Mouse (Mus musculus) midbrain, postnatal 0 days (tissue): Measurements from ENCODE around the gene Lrfn2. TPM values are rescaled to one million over a fixed set of nuclear protein-coding genes. Genes with fewer than 3 reads are reported as not detected.

Experiments
- ATAC-seq: fragments of 200-750 bp; cut with Nextera tagmentation; 2 replicates; pipeline ENCODE4 v1.8.0; 2017; ENCODE audit warnings: moderate number of reproducible peaks, mild to moderate bottlenecking, moderate TSS enrichment, moderate library complexity; ENCODE audit not compliant: low FRiP score
- DNase-seq: peaks from one replicate; pipeline ENCODE4 v3.0.0-alpha.2; 2015; ENCODE audit warnings: low spot score
- H3K27ac ChIP-seq: fragments of 300-500 bp; sonication (generic); 2 replicates; pipeline ENCODE4 v1.5.1; 2014; ENCODE audit warnings: low read depth, mild to moderate bottlenecking, low read length, mixed read lengths
- H3K27me3 ChIP-seq: fragments of 300-500 bp; sonication (generic); 2 replicates; pipeline ENCODE4 v1.6.1; 2014; ENCODE audit warnings: low read length, control low read depth, mixed read lengths; ENCODE audit not compliant: insufficient read depth
- H3K36me3 ChIP-seq: fragments of 300-500 bp; sonication (generic); 2 replicates; pipeline ENCODE4 v1.6.1; 2014; ENCODE audit warnings: low read length, control low read depth, mixed read lengths; ENCODE audit not compliant: insufficient read depth
- H3K4me1 ChIP-seq: fragments of 300-500 bp; sonication (generic); 2 replicates; pipeline ENCODE4 v1.6.1; 2014; ENCODE audit warnings: mild to moderate bottlenecking, control low read depth, antibody characterized with exemption, low read length, mixed read lengths; ENCODE audit not compliant: insufficient read depth
- H3K4me2 ChIP-seq: fragments of 300-500 bp; sonication (generic); 2 replicates; pipeline ENCODE4 v1.6.1; 2014; ENCODE audit warnings: low read depth, mild to moderate bottlenecking, low read length, mixed read lengths; ENCODE audit not compliant: poor library complexity, severe bottlenecking
- H3K4me3 ChIP-seq: fragments of 300-500 bp; sonication (generic); 2 replicates; pipeline ENCODE4 v1.5.1; 2014; ENCODE audit warnings: low read depth, mild to moderate bottlenecking, low read length, moderate library complexity
- H3K9ac ChIP-seq: fragments of 300-500 bp; sonication (generic); replicated peaks from 2 replicates; pipeline ENCODE4 v1.6.1; 2014; ENCODE audit warnings: mild to moderate bottlenecking, low read length, moderate library complexity, mixed read lengths; ENCODE audit not compliant: poor library complexity, severe bottlenecking
- H3K9me3 ChIP-seq: fragments of 300-500 bp; sonication (generic); 2 replicates; pipeline ENCODE4 v1.6.1; 2016; ENCODE audit warnings: low read length, control low read depth
- CTCF ChIP-seq: IDR thresholded peaks from 2 replicates; pipeline ENCODE4 v1.5.1; 2016; ENCODE audit warnings: antibody characterized with exemption, mild to moderate bottlenecking
- WGBS: fragments of 180-500 bp; shearing (Covaris S2); extraction: QIAGEN DNeasy Blood & Tissue Kit; methylation state at CpG from one replicate; pipeline ENCODE4 v1.1.7; 2014; 5-methylcytosine and 5-hydroxymethylcytosine counted together
- polyA plus RNA-seq: library from polyadenylated mRNA; unstranded; fragments of >200 nt; fragmentation: Nextera tagmentation; extraction: Ambion mirVana; gene quantifications from 2 replicates; pipeline ENCODE4 v1.2.1, GENCODE M21; 2015
- total RNA-seq: library from RNA; depleted of rRNA; stranded (reverse); fragments of >200 nt; gene quantifications from 2 replicates; pipeline ENCODE4 v1.2.3, GENCODE M21; 2014

Gene Lrfn2
- total and polyA plus RNA-seq, 2 experiments from 2014 or later, result 17.3 to 40.7 TPM

GRCm38 (mm10) chr17:49033686-49034250, 101.6 kb downstream of the Lrfn2 start:
- WGBS, result 27% methylated on average over 5 of the region's 5 CpGs
- Histone ChIP-seq H3K4me2 (no peak overlapping the region), H3K4me3 (no peak overlapping the region), H3K9me3 (no peaks in the 10 kb centered on the region), H3K4me1 (peaks cover 18% of the 10 kb centered on the region), H3K36me3 (no peaks in the 10 kb centered on the region), H3K27ac (peak overlapping the region; percentile 18; the same call in 1 of the 2 replicates), H3K9ac (no peak overlapping the region), H3K27me3 (no peaks in the 10 kb centered on the region)
- no peak for ATAC-seq
- TF ChIP-seq CTCF, result no peak
- peak; percentile 56 for DNase-seq

- Histone ChIP-seq H3K9me3 (no peaks in the 10 kb centered on the region), H3K4me2 (no peak overlapping the region), H3K27ac (no peak overlapping the region), H3K4me3 (no peak overlapping the region), H3K9ac (no peak overlapping the region), H3K36me3 (no peaks in the 10 kb centered on the region), H3K27me3 (no peaks in the 10 kb centered on the region), H3K4me1 (peaks cover 13% of the 10 kb centered on the region)
- DNase-seq (no peak), ATAC-seq (no peak)
- WGBS, result 54% methylated on average over 6 of the region's 6 CpGs
- no peak for TF ChIP-seq CTCF
Measured at GRCm38 (mm10) chr17:49035052-49035451, 102.9 kb downstream of the Lrfn2 start.

- H3K27ac ChIP-seq, result no peak overlapping the region
- H3K36me3 ChIP-seq, result no peaks in the 10 kb centered on the region
- TF ChIP-seq CTCF, result no peak
- WGBS, result 77% methylated on average over 8 of the region's 8 CpGs
- peaks cover 3% of the 10 kb centered on the region; the same call in 1 of the 2 replicates for H3K4me1 ChIP-seq
- H3K27me3 ChIP-seq, result no peaks in the 10 kb centered on the region
- ATAC-seq (no peak), DNase-seq (peak; percentile 60)
- no peaks in the 10 kb centered on the region for H3K9me3 ChIP-seq
- H3K4me2 ChIP-seq, result no peak overlapping the region
- H3K9ac ChIP-seq, result no peak overlapping the region
- H3K4me3 ChIP-seq, result no peak overlapping the region
Measured at GRCm38 (mm10) chr17:49037163-49037950, 105.2 kb downstream of the Lrfn2 start.

DNA sequence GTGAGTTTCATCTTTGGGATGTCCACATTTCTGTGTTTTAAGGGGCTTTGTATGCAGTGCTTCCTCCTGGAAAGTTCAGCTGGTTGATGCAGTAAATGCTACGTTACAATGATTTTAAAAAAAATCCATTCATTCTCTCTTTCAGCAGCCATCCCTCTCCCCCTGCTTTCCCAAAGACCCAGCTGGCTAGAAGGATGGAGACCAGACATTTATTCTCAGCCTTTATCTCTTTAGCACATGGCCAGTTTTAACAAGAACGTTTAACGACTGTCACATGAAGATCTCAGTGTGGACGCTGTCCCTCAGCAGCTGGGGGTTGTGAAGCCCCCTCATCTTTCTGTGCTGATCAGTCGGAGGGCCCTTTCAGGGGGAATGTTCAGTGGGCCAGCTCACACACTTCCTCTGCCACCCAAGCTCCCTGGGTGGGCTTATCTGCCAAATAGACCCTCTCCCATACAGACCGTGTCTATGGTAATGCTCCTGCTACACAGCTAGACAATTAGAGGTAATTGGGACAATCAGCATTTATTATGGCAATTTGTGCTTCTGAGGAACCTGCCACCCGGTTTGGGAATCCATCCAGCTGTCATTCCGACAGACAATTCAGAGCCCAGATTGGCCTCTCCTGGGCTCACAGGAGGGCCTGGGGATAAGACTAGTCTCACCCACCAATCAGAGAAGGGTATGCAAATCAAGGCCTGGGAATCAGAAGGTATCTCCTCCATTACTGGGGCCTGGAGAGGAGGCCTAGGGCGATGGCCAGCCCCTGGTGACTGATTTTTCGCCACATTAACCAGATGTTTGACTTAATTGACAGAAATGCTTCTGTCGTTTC, 111.8 kb downstream of the Lrfn2 start:
- H3K27me3 ChIP-seq, result no peaks in the 10 kb centered on the region
- peaks cover 6% of the 10 kb centered on the region; the same call in 1 of the 2 replicates for H3K4me1 ChIP-seq
- no peak overlapping the region for H3K27ac ChIP-seq
- no peak overlapping the region for H3K4me3 ChIP-seq
- ATAC-seq (peak; percentile 61; the same call in 1 of the 2 replicates), DNase-seq (peak; percentile 54)
- H3K36me3 ChIP-seq, result no peaks in the 10 kb centered on the region
- H3K4me2 ChIP-seq, result no peak overlapping the region
- WGBS, result 13% methylated on average over 11 of the region's 11 CpGs
- TF ChIP-seq CTCF, result no peak
- no peaks in the 10 kb centered on the region for H3K9me3 ChIP-seq
- H3K9ac ChIP-seq, result 0 out of 2 replicates have a peak overlapping the region, but pooled peaks have one; percentile 19

DNA sequence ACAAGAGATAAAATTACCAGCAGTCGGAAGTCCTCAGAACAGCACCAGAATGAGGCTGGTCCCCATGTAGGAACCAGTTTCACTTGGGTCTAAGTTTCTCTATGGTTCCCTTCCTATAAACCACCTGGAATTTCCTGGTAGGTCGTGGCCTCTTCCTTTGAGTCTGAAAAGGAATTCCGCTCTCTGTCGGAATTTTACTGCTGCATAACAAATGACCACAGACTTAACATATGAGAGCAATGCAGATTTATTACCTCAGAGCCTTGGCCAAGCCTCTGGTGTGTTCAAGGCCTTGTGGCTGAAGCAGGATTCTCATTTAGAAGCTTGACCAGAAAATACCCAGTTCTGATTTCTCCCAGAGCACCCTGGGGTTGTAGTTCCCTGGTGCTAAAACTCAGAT, 115.7 kb downstream of the Lrfn2 start:
- WGBS, result 77% methylated on average over 4 of the region's 4 CpGs
- no peak for TF ChIP-seq CTCF

More for the DNA sequence above, 115.7 kb downstream of the Lrfn2 start:
- H3K9me3 ChIP-seq, result no peaks in the 10 kb centered on the region
- H3K36me3 ChIP-seq, result no peaks in the 10 kb centered on the region
- no peak overlapping the region for H3K9ac ChIP-seq
- H3K27ac ChIP-seq, result no peak overlapping the region
- ATAC-seq (no peak), DNase-seq (no peak)
- H3K4me2 ChIP-seq, result no peak overlapping the region
- peaks cover 6% of the 10 kb centered on the region; the same call in 1 of the 2 replicates for H3K4me1 ChIP-seq
- no peak overlapping the region for H3K4me3 ChIP-seq
- no peaks in the 10 kb centered on the region for H3K27me3 ChIP-seq
